Mouse (Mus musculus): ENCODE data around the gene Il2rb.

- TF ChIP-seq CTCF (IDR thresholded peaks at IDR 0.05), result no peak
- no peak for TF ChIP-seq EP300 (IDR thresholded peaks at IDR 0.05; ENCODE audit: insufficient read depth, low read depth, low read length)
- TF ChIP-seq POLR2A (IDR thresholded peaks at IDR 0.05; ENCODE audit: insufficient read depth, low read depth, low read length), result no peak
These were observed 64.2 kb downstream of the Il2rb start for GRCm38 (mm10) chr15:78430874-78431273.
